Mouse (Mus musculus): ENCODE results near the gene Hamp2.

- no peak for TF ChIP-seq CTCF (IDR thresholded peaks at IDR 0.05; ENCODE audit: low read depth)
- no peak for TF ChIP-seq EP300 (optimal IDR thresholded peaks at IDR 0.05)
Measured at GRCm38 (mm10) chr7:30908992-30909431, 15.5 kb downstream of the Hamp2 start.
